Mouse (Mus musculus) lung, embryonic 16.5 days (tissue): ENCODE data around the gene Mfsd4b3. TPM values are rescaled to one million over a fixed set of nuclear protein-coding genes. Genes with fewer than 3 reads are reported as not detected.
A peak's percentile ranks its signal among the peaks of the same experiment; 100 is the strongest.
"Not testable (repeated sequence)": the region's sequence is repeated elsewhere in the genome, so short reads cannot be mapped to it uniquely, and the experiment has no call there.

Source experiments
- ATAC-seq: fragments of 200-750 bp; cut with Nextera tagmentation; 2 replicates; pipeline ENCODE4 v1.8.0; 2017; ENCODE audit warnings: low read depth, mild to moderate bottlenecking, moderate library complexity
- H3K27ac ChIP-seq: fragments of 300-500 bp; sonication (generic); 2 replicates; pipeline ENCODE4 v1.5.1; 2014; ENCODE audit warnings: mild to moderate bottlenecking, control low read depth, low read length
- H3K27me3 ChIP-seq: fragments of 300-500 bp; sonication (generic); 2 replicates; pipeline ENCODE4 v1.6.1; 2014; ENCODE audit warnings: low read depth, low read length, mixed read lengths; ENCODE audit not compliant: control insufficient read depth, insufficient read depth
- H3K36me3 ChIP-seq: fragments of 300-500 bp; sonication (generic); 2 replicates; pipeline ENCODE4 v1.6.1; 2014; ENCODE audit warnings: low read length; ENCODE audit not compliant: control insufficient read depth, insufficient read depth
- H3K4me1 ChIP-seq: fragments of 300-500 bp; sonication (generic); replicated peaks from 2 replicates; pipeline ENCODE4 v1.6.1; 2014; ENCODE audit warnings: low read length, mixed read lengths; ENCODE audit not compliant: control insufficient read depth, insufficient read depth
- H3K4me2 ChIP-seq: fragments of 300-500 bp; sonication (generic); 2 replicates; pipeline ENCODE4 v1.6.1; 2014; ENCODE audit warnings: low read depth, low read length, control low read depth
- H3K4me3 ChIP-seq: fragments of 300-500 bp; sonication (generic); 2 replicates; pipeline ENCODE4 v1.5.1; 2014; ENCODE audit warnings: mild to moderate bottlenecking, low read length, control low read depth
- H3K9ac ChIP-seq: fragments of 300-500 bp; sonication (generic); 2 replicates; pipeline ENCODE4 v1.6.1; 2014; ENCODE audit warnings: low read length, control low read depth
- H3K9me3 ChIP-seq: fragments of 300-500 bp; sonication (generic); 2 replicates; pipeline ENCODE4 v1.6.1; 2016; ENCODE audit warnings: low read length; ENCODE audit not compliant: control insufficient read depth
- WGBS: fragments of 180-500 bp; shearing (Covaris S2); extraction: QIAGEN DNeasy Blood & Tissue Kit; methylation state at CpG from one replicate; pipeline ENCODE4 v1.1.7; 2014; 5-methylcytosine and 5-hydroxymethylcytosine counted together
- polyA plus RNA-seq: library from polyadenylated mRNA; unstranded; fragments of >200 nt; fragmentation: Nextera tagmentation; extraction: Ambion mirVana; gene quantifications from 2 replicates; pipeline ENCODE4 v1.2.1, GENCODE M21; 2015

The Mfsd4b3 gene
- 0.40 and 0.48 TPM in 2 replicates for polyA plus RNA-seq

DNA sequence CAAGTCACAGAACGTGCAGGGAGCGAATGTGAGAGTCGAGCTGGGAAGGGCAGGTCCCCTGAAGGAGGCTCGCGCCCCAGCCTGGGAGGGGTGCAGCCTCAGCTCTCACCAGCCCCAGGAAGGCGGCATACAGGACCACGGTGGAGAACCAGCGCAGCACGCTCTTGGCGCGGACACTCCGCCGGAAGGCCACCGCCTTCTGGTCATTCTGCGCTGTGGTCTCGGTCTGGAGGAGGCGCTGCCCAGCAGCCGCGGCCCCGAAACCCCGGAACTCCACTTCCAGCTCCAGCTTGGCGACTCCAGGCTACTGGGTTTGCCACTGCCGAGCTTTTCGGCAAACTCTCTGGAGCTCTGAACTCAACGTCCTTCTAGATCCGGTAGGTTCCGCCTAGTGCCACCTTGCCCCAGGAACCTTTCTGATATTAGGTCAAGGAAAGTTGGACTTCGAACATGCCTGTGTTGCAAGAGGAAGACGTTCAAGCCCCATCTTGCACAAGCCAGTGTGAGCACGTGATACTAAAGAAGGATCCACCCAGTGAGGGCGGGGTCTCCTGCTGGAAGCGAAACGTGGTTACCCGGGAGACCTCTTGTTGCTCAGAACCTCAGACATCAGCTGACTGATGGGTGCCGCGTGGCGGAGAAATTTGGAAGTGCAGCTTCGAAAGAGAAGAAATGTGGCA is at the start of gene Mfsd4b3:
Mfsd4b3 (minus strand) TSS at position 393 of the 680 bp plus-strand sequence.
- ATAC-seq, result peak; percentile 100
- Histone ChIP-seq H3K36me3 (no peaks in the 10 kb centered on the region), H3K9me3 (no peaks in the 10 kb centered on the region), H3K27me3 (no peaks in the 10 kb centered on the region), H3K4me2 (peak within 1 kb of the TSS; percentile 99), H3K9ac (peak within 1 kb of the TSS; percentile 68), H3K4me3 (peak within 1 kb of the TSS; percentile 64), H3K27ac (peak within 1 kb of the TSS; percentile 57), H3K4me1 (peaks cover 6% of the 10 kb centered on the region; the same call in 1 of the 2 replicates)
- 1% methylated on average over 38 of the region's 38 CpGs for WGBS

DNA sequence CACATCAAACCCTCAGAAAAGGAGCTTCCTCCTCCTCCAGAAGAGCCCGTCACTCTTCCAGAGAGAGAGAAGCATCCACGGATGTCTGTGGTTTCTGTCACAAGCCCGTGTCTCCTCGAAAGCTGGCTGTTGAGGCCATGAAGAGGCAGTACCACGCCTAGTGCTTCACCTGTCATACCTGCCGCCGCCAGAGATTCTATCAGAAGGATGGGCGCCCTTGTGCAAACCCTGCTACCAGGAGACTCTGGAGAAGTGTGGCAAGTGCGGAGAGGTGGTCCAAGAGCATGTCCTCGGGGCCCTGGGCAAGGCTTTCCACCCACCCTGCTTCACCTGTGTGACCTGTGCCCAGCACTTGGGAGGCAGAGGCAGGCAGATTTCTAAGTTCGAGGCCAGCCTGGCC is 49.6 kb upstream of the Mfsd4b3 start:
- H3K9ac ChIP-seq, result no peak overlapping the region
- no peak overlapping the region for H3K27ac ChIP-seq
- no peaks in the 10 kb centered on the region for H3K36me3 ChIP-seq
- H3K4me3 ChIP-seq, result no peak overlapping the region
- no peaks in the 10 kb centered on the region for H3K4me1 ChIP-seq
- no peaks in the 10 kb centered on the region for H3K9me3 ChIP-seq
- ATAC-seq, result no peak
- H3K27me3 ChIP-seq, result no peaks in the 10 kb centered on the region
- H3K4me2 ChIP-seq, result no peak overlapping the region
- 75% methylated on average over 11 of the region's 11 CpGs for WGBS

DNA sequence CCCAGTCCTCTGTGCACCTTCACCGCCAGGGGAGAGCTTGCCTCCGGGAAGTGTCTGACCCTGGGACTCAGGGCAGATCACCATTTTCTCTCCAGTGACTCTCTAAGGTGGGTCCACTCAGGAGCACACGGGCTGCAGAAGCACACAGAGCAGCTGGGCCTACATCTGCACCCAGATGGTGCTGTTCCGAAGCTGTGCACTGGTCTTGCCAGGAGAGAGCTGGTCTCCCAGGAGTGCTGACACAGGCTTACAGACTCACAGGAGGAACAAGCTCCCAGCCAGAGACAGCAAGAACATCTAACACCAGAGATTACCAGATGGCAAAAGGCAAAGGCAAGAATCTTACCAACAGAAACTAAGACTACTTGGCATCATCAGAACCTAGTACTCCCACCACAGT is 48.9 kb upstream of the Mfsd4b3 start:
- not testable (repeated sequence) for H3K36me3 ChIP-seq, ATAC-seq, H3K4me3 ChIP-seq, H3K27me3 ChIP-seq, H3K27ac ChIP-seq, H3K4me1 ChIP-seq, H3K9ac ChIP-seq, H3K9me3 ChIP-seq, H3K4me2 ChIP-seq
- WGBS, result 72% methylated on average over 4 of the region's 4 CpGs

DNA sequence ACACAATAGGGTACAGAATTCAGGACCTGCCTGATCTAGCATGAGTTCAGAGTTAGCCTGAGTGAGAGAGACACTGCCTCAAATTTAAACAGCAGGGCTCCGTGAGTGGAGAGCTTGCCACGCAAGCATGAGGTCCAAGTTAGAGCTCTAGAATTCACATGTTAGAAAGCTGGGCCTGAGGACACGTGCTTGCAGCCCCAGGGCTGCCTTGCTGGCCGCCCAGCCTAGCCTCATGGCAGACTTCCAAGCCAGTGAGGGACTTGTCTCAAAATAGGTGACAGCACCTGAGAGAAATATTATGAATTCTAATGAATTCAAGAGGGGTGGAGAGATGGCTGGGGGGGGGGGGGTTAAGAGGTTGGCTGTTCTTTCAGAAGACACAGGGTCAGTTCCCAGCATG is 48.0 kb upstream of the Mfsd4b3 start:
- no peak for ATAC-seq
- H3K4me2 ChIP-seq, result no peak overlapping the region
- H3K4me3 ChIP-seq, result no peak overlapping the region
- 85% methylated on average over 4 of the region's 4 CpGs for WGBS
- H3K36me3 ChIP-seq, result no peaks in the 10 kb centered on the region
- no peaks in the 10 kb centered on the region for H3K4me1 ChIP-seq
- H3K27me3 ChIP-seq, result no peaks in the 10 kb centered on the region
- no peaks in the 10 kb centered on the region for H3K9me3 ChIP-seq
- H3K9ac ChIP-seq, result no peak overlapping the region
- H3K27ac ChIP-seq, result no peak overlapping the region

DNA sequence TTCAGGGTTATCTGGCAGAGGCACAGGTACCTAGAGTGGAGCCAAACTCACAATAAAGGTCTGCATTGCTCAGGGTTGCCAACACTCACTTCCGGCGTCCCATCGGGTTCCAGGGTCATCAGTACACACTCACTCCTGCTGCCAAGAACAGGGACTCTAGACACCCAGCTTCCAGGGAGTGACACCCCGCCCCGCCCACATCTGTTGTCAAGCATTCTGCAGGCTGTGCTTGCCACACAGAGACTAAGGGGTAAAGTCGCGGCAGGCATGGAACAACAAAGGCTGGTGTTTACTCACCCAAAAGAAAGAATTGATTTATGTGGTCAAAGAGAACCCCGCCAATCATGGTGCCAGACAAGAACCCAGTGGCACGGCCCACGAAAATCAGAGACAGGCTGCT is 47.0 kb upstream of the Mfsd4b3 start:
- Histone ChIP-seq H3K27me3 (no peaks in the 10 kb centered on the region), H3K27ac (no peak overlapping the region), H3K4me2 (no peak overlapping the region), H3K9ac (no peak overlapping the region), H3K36me3 (no peaks in the 10 kb centered on the region), H3K4me1 (no peaks in the 10 kb centered on the region), H3K9me3 (no peaks in the 10 kb centered on the region), H3K4me3 (no peak overlapping the region)
- 57% methylated on average over 10 of the region's 10 CpGs for WGBS
- no peak for ATAC-seq

DNA sequence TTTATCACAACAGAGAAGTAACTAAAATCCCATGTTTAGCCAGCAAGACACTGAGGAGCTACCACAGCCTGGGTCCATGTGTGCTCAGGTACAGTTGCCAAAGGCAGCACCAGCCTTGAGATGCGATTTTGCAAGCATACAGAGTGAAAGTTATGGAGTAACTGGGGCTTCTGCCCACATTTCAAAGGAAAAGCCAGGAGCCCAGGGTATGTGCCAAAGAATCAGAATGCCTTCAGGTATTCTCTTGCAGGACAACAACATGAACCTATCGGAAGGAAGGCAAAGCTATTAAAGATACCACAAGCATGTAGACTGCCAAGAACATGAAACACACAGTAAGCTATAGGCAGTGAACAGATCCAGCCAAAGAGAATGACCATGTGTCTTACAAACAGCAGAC is 40.8 kb upstream of the Mfsd4b3 start:
- Histone ChIP-seq H3K4me3 (no peak overlapping the region), H3K9ac (no peak overlapping the region), H3K27me3 (no peaks in the 10 kb centered on the region), H3K4me2 (no peak overlapping the region), H3K27ac (no peak overlapping the region), H3K4me1 (no peaks in the 10 kb centered on the region), H3K36me3 (no peaks in the 10 kb centered on the region), H3K9me3 (no peaks in the 10 kb centered on the region)
- WGBS, result 83% methylated on average over 2 of the region's 2 CpGs
- no peak for ATAC-seq

DNA sequence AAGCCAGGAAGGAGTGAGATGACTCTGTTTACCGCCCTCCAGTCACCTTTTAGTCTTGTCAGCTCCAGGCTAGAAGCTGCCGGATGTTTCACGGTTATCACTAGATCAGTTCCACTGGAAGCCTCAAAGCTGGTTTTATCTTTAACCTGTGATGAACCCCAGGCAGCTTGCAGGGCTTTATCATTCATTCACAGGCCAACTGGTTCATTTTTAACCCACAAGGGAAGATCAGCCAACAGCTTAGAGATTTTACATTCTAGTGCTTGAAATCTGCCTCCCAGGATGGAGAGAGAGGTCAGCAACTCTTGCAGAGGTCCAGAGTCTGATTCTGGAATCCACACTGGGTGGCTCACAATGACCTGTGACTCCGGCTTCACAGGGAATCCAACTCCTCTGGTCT is 31.2 kb upstream of the Mfsd4b3 start:
- 41% methylated on average over 4 of the region's 4 CpGs for WGBS
- H3K9me3 ChIP-seq, result no peaks in the 10 kb centered on the region
- ATAC-seq, result no peak
- no peak overlapping the region for H3K9ac ChIP-seq
- no peaks in the 10 kb centered on the region for H3K4me1 ChIP-seq
- no peak overlapping the region for H3K4me2 ChIP-seq
- no peaks in the 10 kb centered on the region for H3K36me3 ChIP-seq
- H3K27me3 ChIP-seq, result no peaks in the 10 kb centered on the region
- H3K4me3 ChIP-seq, result no peak overlapping the region
- H3K27ac ChIP-seq, result no peak overlapping the region

DNA sequence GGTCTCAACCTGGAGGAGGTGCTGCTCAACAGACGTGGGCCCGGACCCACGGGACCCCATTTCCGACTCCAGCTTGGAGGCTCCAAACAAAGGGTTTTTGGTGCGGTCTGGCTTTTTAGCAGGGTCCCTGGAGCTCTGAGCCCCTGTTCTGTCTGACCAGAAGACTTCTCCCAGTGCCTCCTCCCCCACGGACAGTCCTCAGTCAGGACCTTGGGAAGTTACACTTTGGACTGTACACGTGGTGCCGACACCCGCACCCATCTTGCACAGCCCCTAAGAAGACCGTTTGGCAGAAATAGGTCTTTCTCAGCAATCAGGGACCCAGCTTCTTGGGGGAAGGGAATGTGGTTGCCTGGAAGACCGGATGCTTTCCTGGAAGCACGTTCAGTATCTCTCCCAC is 26.5 kb upstream of the Mfsd4b3 start, which contains the start of gene Mfsd4b5:
Mfsd4b5 (minus strand) TSS at position 181 of the 400 bp plus-strand sequence.
- no peak for ATAC-seq
- no peak within 1 kb of the TSS for H3K9ac ChIP-seq
- H3K36me3 ChIP-seq, result no peaks in the 10 kb centered on the region
- H3K4me3 ChIP-seq, result no peak within 1 kb of the TSS
- 89% methylated on average over 12 of the region's 12 CpGs for WGBS
- no peaks in the 10 kb centered on the region for H3K27me3 ChIP-seq
- no peaks in the 10 kb centered on the region for H3K9me3 ChIP-seq
- H3K4me1 ChIP-seq, result no peaks in the 10 kb centered on the region
- no peak within 1 kb of the TSS for H3K4me2 ChIP-seq
- no peak within 1 kb of the TSS for H3K27ac ChIP-seq

DNA sequence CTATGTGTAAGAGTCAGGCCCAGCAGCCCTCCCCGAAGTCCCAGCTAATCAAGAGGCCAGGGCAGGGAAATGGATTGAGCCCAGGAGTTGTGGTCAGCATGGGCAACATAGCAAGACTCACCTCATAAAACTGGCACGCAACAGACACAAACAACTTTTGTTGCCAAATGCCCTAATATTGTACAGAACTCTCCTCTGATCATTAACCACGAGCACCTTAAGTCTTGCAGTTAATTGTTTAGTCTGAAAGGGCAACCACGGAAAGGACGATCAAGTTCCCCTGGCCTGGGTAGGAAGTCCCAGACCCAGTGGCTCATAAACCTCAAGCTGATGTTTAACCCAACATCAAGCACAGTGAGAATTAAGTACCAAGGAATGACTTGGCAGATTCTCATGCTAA is 22.7 kb upstream of the Mfsd4b3 start:
- 69% methylated on average over 5 of the region's 5 CpGs for WGBS
- peaks cover 8% of the 10 kb centered on the region for H3K9me3 ChIP-seq
- H3K9ac ChIP-seq, result no peak overlapping the region
- H3K27ac ChIP-seq, result no peak overlapping the region
- no peak overlapping the region for H3K4me2 ChIP-seq
- ATAC-seq, result no peak
- H3K4me3 ChIP-seq, result no peak overlapping the region
- no peaks in the 10 kb centered on the region for H3K36me3 ChIP-seq
- no peaks in the 10 kb centered on the region for H3K27me3 ChIP-seq
- no peaks in the 10 kb centered on the region for H3K4me1 ChIP-seq
